Mouse (Mus musculus) small intestine, adult 2 months (tissue): ENCODE measurements around the gene Hcst. TPM values are rescaled to one million over a fixed set of nuclear protein-coding genes. Genes with fewer than 3 reads are reported as not detected.

ENCODE experiments used
- H3K27ac ChIP-seq: fragments of 200-500 bp; 2 replicates; pipeline ENCODE4 v1.5.1; 2012; ENCODE audit warnings: low read depth, low read length, control low read depth, inconsistent platforms; ENCODE audit not compliant: insufficient read depth
- H3K27me3 ChIP-seq: fragments of 200-500 bp; 2 replicates; pipeline ENCODE4 v1.6.1; 2012; ENCODE audit warnings: mild to moderate bottlenecking, moderate library complexity, low read length, inconsistent platforms; ENCODE audit not compliant: control insufficient read depth, insufficient read depth
- H3K36me3 ChIP-seq: fragments of 200-500 bp; 2 replicates; pipeline ENCODE4 v1.6.1; 2012; ENCODE audit warnings: mild to moderate bottlenecking, low read length, control low read depth, inconsistent platforms; ENCODE audit not compliant: control insufficient read depth, insufficient read depth
- H3K4me1 ChIP-seq: fragments of 200-500 bp; 2 replicates; pipeline ENCODE4 v1.6.1; 2012; ENCODE audit warnings: low read length, inconsistent platforms, mixed read lengths; ENCODE audit not compliant: control insufficient read depth, insufficient read depth, insufficient read length
- H3K4me3 ChIP-seq: fragments of 200-500 bp; 2 replicates; pipeline ENCODE4 v1.5.1; 2012; ENCODE audit warnings: low read depth, mild to moderate bottlenecking, control low read depth, inconsistent platforms, low read length, moderate library complexity
- CTCF ChIP-seq: fragments of 200-500 bp; IDR thresholded peaks from 2 replicates; pipeline ENCODE4 v1.5.1; 2012; ENCODE audit warnings: low read depth, mild to moderate bottlenecking, control low read depth, inconsistent platforms, low read length, moderate library complexity, mixed read lengths; ENCODE audit not compliant: insufficient replicate concordance, insufficient read length; ENCODE audit errors: extremely low read depth
- POLR2A ChIP-seq: fragments of 200-500 bp; IDR thresholded peaks from 2 replicates; pipeline ENCODE4 v1.6.1; 2012; ENCODE audit warnings: low read depth, mild to moderate bottlenecking, control low read depth, inconsistent platforms, low read length, moderate library complexity
- WGBS: fragments of 180-500 bp; shearing (Covaris S2); methylation state at CpG from one replicate; pipeline ENCODE4 v1.1.7; 2018; 5-methylcytosine and 5-hydroxymethylcytosine counted together
- polyA plus RNA-seq: library from polyadenylated mRNA; depleted of rRNA; stranded (reverse); fragments of >200 nt; gene quantifications from 2 replicates; pipeline ENCODE4 v1.2.3, GENCODE M21; 2012

Gene Hcst
- polyA plus RNA-seq, 1 experiment, result 56.1 TPM

DNA sequence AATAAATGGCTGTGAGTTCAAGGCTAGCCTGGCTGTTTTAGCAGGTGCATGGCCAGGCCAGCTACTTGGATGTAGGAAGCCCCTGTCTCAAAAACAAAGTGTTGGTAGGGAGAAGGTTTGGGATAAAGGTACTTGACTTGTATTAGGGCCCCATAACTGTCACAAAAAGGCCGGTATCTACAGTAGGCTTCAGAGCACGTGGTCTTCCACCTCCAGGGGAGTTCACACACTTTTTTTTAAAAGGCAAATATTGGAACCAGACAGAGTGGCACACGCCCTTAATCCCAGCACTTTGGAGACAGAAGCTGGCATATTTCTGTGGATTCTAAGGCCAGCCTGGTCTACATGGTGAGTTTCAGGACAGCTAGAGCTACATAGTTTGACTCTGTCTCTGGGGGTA is 1.0 kb upstream of the Hcst start:
- peaks cover 6% of the 10 kb centered on the region; the same call in 1 of the 2 replicates for H3K4me1 ChIP-seq
- TF ChIP-seq CTCF (no peak), POLR2A (no peak)
- peak overlapping the region; percentile 84; the same call in 1 of the 2 replicates for H3K27ac ChIP-seq
- peaks cover 16% of the 10 kb centered on the region for H3K36me3 ChIP-seq
- H3K27me3 ChIP-seq, result no peaks in the 10 kb centered on the region
- WGBS, result 54% methylated on average over 3 of the region's 3 CpGs
- no peak overlapping the region for H3K4me3 ChIP-seq

DNA sequence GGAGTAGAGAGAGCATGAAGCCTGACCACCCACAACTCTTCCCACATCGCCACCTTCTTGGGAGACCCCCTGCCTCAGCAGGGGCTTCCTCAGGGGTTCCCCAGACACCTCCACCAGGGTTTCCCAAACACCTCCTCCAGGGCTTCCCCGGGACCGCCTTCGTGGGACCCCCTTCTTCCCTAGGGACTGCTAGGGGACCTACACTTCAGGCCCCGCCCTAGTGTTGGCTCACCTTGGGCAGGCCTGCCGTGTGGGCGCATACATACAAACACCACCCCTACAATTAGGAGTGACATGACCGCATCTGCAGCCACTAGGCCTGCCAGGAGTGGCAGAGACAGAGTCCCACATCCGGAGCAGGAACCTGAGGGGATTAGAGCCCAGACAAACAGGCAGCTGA is 1.8 kb downstream of the Hcst start:
- Histone ChIP-seq H3K36me3 (no peaks in the 10 kb centered on the region), H3K27ac (peak overlapping the region; percentile 52), H3K27me3 (no peaks in the 10 kb centered on the region), H3K4me3 (peak overlapping the region; percentile 16; the same call in 1 of the 2 replicates), H3K4me1 (peaks cover 6% of the 10 kb centered on the region; the same call in 1 of the 2 replicates)
- 66% methylated on average over 9 of the region's 9 CpGs for WGBS
- no peak for TF ChIP-seq POLR2A
- TF ChIP-seq CTCF, result no peak

DNA sequence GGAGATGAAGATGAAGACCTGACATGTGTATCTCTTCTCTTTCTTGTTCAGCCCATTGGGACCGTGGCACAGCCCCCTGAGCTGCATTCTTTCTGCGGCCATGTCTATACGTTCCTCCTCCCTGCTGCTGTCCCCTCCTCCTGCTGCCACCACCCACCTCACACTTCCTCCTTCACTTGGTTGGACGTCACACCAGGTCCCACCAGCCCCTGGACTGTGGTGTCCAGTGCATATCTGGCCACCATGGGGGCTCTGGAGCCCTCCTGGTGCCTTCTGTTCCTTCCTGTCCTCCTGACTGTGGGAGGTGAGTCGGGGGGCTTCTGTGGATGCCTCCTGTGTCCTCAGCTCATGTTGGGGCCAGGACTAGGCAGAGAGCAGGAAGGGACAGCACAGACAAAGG is 6.1 kb downstream of the Hcst start, which contains the start of gene Tyrobp:
Gene Tyrobp, plus strand, starts transcription at position 165 of the 400 bp plus-strand sequence.
- Histone ChIP-seq H3K27ac (peak within 1 kb of the TSS; percentile 82), H3K4me3 (peak within 1 kb of the TSS; percentile 57), H3K4me1 (peaks cover 5% of the 10 kb centered on the region; the same call in 1 of the 2 replicates), H3K27me3 (no peaks in the 10 kb centered on the region), H3K36me3 (no peaks in the 10 kb centered on the region)
- peak; percentile 32; the same call in 1 of the 2 replicates for TF ChIP-seq POLR2A
- TF ChIP-seq CTCF, result no peak
- 49% methylated on average over 5 of the region's 5 CpGs for WGBS

DNA sequence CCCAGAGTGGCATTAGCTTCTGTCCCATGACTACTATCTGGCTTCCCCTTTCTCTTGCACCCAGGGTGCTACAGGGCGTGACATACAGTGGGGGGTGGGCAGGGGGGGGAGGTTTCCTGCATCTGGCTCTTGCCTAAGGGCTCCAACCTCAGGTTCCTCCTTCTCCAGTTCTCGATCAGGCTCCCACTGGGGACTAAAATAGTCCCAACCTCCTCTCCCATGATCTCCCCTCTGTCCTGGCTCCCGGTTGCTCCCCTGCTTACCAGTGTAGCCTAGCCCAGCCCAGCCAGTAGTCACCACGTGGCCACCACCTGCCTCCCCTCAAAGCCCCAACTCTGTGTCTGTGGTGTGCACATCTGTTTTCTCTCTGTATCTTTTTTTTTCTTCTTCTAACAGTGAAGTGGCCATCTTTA is 6.9 kb downstream of the Hcst start:
- Histone ChIP-seq H3K27me3 (no peaks in the 10 kb centered on the region), H3K27ac (peak overlapping the region; percentile 82), H3K4me3 (0 out of 2 replicates have a peak overlapping the region, but pooled peaks have one; percentile 8), H3K4me1 (peaks cover 5% of the 10 kb centered on the region; the same call in 1 of the 2 replicates), H3K36me3 (no peaks in the 10 kb centered on the region)
- TF ChIP-seq CTCF (no peak), POLR2A (no peak)
- WGBS, result 56% methylated on average over 4 of the region's 4 CpGs

DNA sequence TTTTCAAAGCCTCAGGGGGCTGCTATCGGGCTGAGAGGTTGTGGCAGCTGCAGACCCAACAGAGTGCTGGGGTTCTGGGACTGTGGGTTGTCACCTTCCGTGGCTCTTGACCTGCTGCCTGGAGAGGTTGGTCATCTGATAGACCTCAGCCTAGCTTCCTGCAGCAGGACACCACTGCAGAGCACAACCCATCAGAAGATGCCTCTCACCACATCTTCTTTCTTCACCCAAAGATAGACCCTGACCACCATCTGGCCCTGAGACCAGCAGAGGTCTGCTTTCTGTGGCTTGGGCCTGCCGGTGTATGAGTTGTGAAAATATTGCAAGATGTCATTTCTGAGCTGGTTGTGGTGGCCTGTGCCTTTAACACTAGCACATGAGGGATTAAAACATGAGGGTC is 8.6 kb downstream of the Hcst start:
- Histone ChIP-seq H3K27me3 (no peaks in the 10 kb centered on the region), H3K4me3 (no peak overlapping the region), H3K27ac (no peak overlapping the region; the same call in 1 of the 2 replicates), H3K36me3 (no peaks in the 10 kb centered on the region), H3K4me1 (peaks cover 2% of the 10 kb centered on the region; the same call in 1 of the 2 replicates)
- WGBS, result 74% methylated on average over 3 of the region's 3 CpGs
- no peak for TF ChIP-seq CTCF
- no peak for TF ChIP-seq POLR2A

DNA sequence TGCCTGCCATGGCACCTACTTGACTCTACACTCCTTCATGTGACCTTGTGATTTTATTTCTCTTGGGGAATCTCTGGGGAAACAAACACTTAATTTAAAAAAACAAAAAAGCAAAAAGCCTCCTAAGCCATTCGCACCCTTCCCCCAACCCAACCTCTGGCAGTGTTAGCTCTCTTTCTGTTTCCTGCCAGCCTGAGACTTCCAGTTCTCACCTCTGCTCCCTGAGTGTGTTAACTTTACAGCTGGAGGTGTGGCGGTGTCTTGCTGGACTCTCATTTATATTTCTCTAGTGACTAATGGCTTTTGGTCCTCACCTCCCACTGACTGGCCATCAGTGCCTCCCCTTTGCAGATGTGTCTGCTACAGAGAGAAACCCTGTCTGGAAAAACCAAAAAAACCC is 9.9 kb downstream of the Hcst start:
- Histone ChIP-seq H3K4me1 (peaks cover 2% of the 10 kb centered on the region; the same call in 1 of the 2 replicates), H3K27ac (no peak overlapping the region), H3K4me3 (no peak overlapping the region), H3K36me3 (no peaks in the 10 kb centered on the region), H3K27me3 (no peaks in the 10 kb centered on the region)
- 45% methylated on average over 2 of the region's 2 CpGs for WGBS
- TF ChIP-seq CTCF (no peak), POLR2A (no peak)

DNA sequence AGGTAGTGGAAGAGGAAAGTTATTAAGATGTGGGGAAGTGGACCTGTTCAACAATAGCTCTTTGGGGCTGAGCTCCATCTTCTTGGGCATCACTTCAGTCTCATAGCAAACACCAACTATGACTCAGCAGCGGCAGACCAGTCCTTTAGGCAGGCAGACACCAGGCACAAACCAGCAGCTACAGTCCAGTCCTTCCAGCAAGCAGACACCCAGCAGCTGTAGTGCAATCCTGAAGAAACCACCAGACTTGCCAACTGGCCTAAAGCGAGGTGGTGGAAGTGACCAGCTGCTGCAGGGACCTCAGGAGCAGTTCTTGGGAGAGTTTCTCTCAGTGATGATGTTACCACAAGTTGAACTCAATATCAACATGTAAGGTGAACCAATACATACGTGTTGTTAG is 11.0 kb downstream of the Hcst start:
- Histone ChIP-seq H3K4me1 (peaks cover 2% of the 10 kb centered on the region; the same call in 1 of the 2 replicates), H3K4me3 (no peak overlapping the region), H3K27me3 (no peaks in the 10 kb centered on the region), H3K27ac (no peak overlapping the region), H3K36me3 (no peaks in the 10 kb centered on the region)
- WGBS, result 86% methylated on average over 3 of the region's 3 CpGs
- TF ChIP-seq POLR2A (no peak), CTCF (no peak)
